Mouse (Mus musculus) erythroblast, adult 5-6 weeks (primary cell): ENCODE measurements around the gene Tex11. TPM values are rescaled to one million over a fixed set of nuclear protein-coding genes. Genes with fewer than 3 reads are reported as not detected.
"Not testable (repeated sequence)": the region's sequence is repeated elsewhere in the genome, so short reads cannot be mapped to it uniquely, and the experiment has no call there.

Source experiments
- ATAC-seq: replicated peaks from 2 replicates; pipeline ENCODE4 v1.8.0; 2016; ENCODE audit warnings: moderate number of reproducible peaks, mild to moderate bottlenecking, moderate TSS enrichment, inconsistent platforms; ENCODE audit not compliant: poor library complexity, low FRiP score, severe bottlenecking
- total RNA-seq, 2 experiments: library from RNA; stranded (forward) in 1 of 2; stranded (reverse) in 1 of 2; fragments of 150-400 nt in 1 of 2; fragments of 200-764, 138-1000 nt in 1 of 2; gene quantifications; 2 replicates each; pipeline versions ENCODE4 v1.2.3 to v1.2.4; 2015 to 2017; ENCODE audit warnings: low replicate concordance in 2 of 2

Gene Tex11
- total RNA-seq (2015; ENCODE audit: low replicate concordance) (not detected in 2 replicates), total RNA-seq (2017; ENCODE audit: low replicate concordance) (0.14 TPM in 1 of 2 replicates, not detected in the other)

GRCm38 (mm10) chrX:101059541-101059940 lies at the start of gene Tex11:
Gene Tex11, minus strand, starts transcription at chrX:101059667.
- no peak for ATAC-seq

GRCm38 (mm10) chrX:101085920-101086319 lies 26.5 kb upstream of the Tex11 start, which contains the start of gene Slc7a3:
Gene Slc7a3, minus strand, starts transcription at chrX:101086020.
- ATAC-seq: no peak

- ATAC-seq: not testable (repeated sequence)
These were observed 25.7 kb upstream of the Tex11 start for GRCm38 (mm10) chrX:101085211-101085610.

GRCm38 (mm10) chrX:101084192-101084591 lies 24.7 kb upstream of the Tex11 start:
- ATAC-seq: no peak

- no peak for ATAC-seq
These were observed 5.8 kb upstream of the Tex11 start for GRCm38 (mm10) chrX:101065245-101065644.

GRCm38 (mm10) chrX:101063503-101063902 lies 4.0 kb upstream of the Tex11 start:
- ATAC-seq: no peak

GRCm38 (mm10) chrX:100943640-100944039 lies 115.8 kb downstream of the Tex11 start:
- ATAC-seq: no peak

GRCm38 (mm10) chrX:100839211-100839610 lies 220.3 kb downstream of the Tex11 start:
- ATAC-seq: no peak

- ATAC-seq: no peak
These were observed 226.7 kb downstream of the Tex11 start for GRCm38 (mm10) chrX:100832806-100833205.

- no peak for ATAC-seq
These were observed 233.9 kb downstream of the Tex11 start for GRCm38 (mm10) chrX:100825557-100825956.

- ATAC-seq: no peak
These were observed 238.3 kb downstream of the Tex11 start for GRCm38 (mm10) chrX:100821149-100821548.

- ATAC-seq: no peak
These were observed 240.8 kb downstream of the Tex11 start for GRCm38 (mm10) chrX:100818681-100819080.

GRCm38 (mm10) chrX:100815766-100816165 lies 243.7 kb downstream of the Tex11 start:
- ATAC-seq: no peak

GRCm38 (mm10) chrX:100814139-100814538 lies 245.3 kb downstream of the Tex11 start:
- no peak for ATAC-seq

- no peak for ATAC-seq
These were observed 248.3 kb downstream of the Tex11 start for GRCm38 (mm10) chrX:100811129-100811528.

GRCm38 (mm10) chrX:100802034-100802433 lies 257.4 kb downstream of the Tex11 start:
- no peak for ATAC-seq

- ATAC-seq: no peak
These were observed 258.8 kb downstream of the Tex11 start for GRCm38 (mm10) chrX:100800643-100801042.

- no peak for ATAC-seq
These were observed 261.5 kb downstream of the Tex11 start for GRCm38 (mm10) chrX:100797851-100798527.

- no peak for ATAC-seq
These were observed 262.1 kb downstream of the Tex11 start for GRCm38 (mm10) chrX:100797370-100797769.

- ATAC-seq: no peak
These were observed 262.8 kb downstream of the Tex11 start for GRCm38 (mm10) chrX:100796741-100797090.

- no peak for ATAC-seq
These were observed 263.3 kb downstream of the Tex11 start for GRCm38 (mm10) chrX:100796041-100796740.
